Mouse (Mus musculus) MEL (cell line): ENCODE data around the gene Ephb2.

Source experiments
- CTCF ChIP-seq, 3 experiments: IDR thresholded peaks in 2 of 3; conservative IDR thresholded peaks in 1 of 3; 2 replicates each; pipeline ENCODE4 v1.5.1; 2011 to 2012; ENCODE audit warnings: low read length in 3 of 3, low read depth in 2 of 3, mild to moderate bottlenecking in 2 of 3, improper control_type of control experiment in 1 of 3, inconsistent platforms in 1 of 3, mixed read lengths in 1 of 3, moderate library complexity in 1 of 3; ENCODE audit not compliant: control insufficient read depth in 1 of 3, insufficient read depth in 1 of 3, poor library complexity in 1 of 3, severe bottlenecking in 1 of 3
- EP300 ChIP-seq, 2 experiments: IDR thresholded peaks; 2 replicates each; pipeline ENCODE4 v1.6.1; 2011; ENCODE audit warnings: improper control_type of control experiment in 2 of 2, low read length in 2 of 2, low read depth in 1 of 2, mild to moderate bottlenecking in 1 of 2
- GABPA ChIP-seq: IDR thresholded peaks from 2 replicates; pipeline ENCODE4 v1.6.1; 2012; ENCODE audit warnings: low read depth, mild to moderate bottlenecking, inconsistent platforms, low read length, improper control_type of control experiment, moderate library complexity
- GATA1 ChIP-seq: IDR thresholded peaks from 2 replicates; pipeline ENCODE4 v1.6.1; 2011; ENCODE audit warnings: low read depth, low read length, improper control_type of control experiment
- KAT2A ChIP-seq: conservative IDR thresholded peaks from 2 replicates; pipeline ENCODE4 v1.6.1; 2012; ENCODE audit warnings: low read depth, low read length, improper control_type of control experiment, inconsistent platforms
- MXI1 ChIP-seq: IDR thresholded peaks from 2 replicates; pipeline ENCODE4 v1.6.1; 2011; ENCODE audit warnings: mild to moderate bottlenecking, low read depth, low read length, improper control_type of control experiment
- NELFE ChIP-seq: IDR thresholded peaks from 2 replicates; pipeline ENCODE4 v1.6.1; 2011; ENCODE audit warnings: low read depth, low read length, improper control_type of control experiment
- POLR2A ChIP-seq, 2 experiments: IDR thresholded peaks; 2 replicates each; pipeline ENCODE4 v1.6.1; 2011 to 2012; ENCODE audit warnings: low read length in 2 of 2, mild to moderate bottlenecking in 2 of 2, control low read depth in 1 of 2, improper control_type of control experiment in 1 of 2, low read depth in 1 of 2, moderate library complexity in 1 of 2; ENCODE audit not compliant: control insufficient read depth in 1 of 2, insufficient read depth in 1 of 2, poor library complexity in 1 of 2
- POLR2AphosphoS2 ChIP-seq: IDR thresholded peaks from 2 replicates; pipeline ENCODE4 v1.6.1; 2011; ENCODE audit warnings: low read length, improper control_type of control experiment
- SIN3A ChIP-seq: IDR thresholded peaks from 2 replicates; pipeline ENCODE4 v1.6.1; 2012; ENCODE audit warnings: low read length, improper control_type of control experiment, inconsistent platforms
- TAL1 ChIP-seq: IDR thresholded peaks from 2 replicates; pipeline ENCODE4 v1.6.1; 2012; ENCODE audit warnings: mild to moderate bottlenecking, inconsistent platforms, low read length, moderate library complexity, mixed read lengths
- TBP ChIP-seq: IDR thresholded peaks from 2 replicates; pipeline ENCODE4 v1.8.0; 2011; ENCODE audit warnings: low read depth, low read length, improper control_type of control experiment
- ZNF384 ChIP-seq: IDR thresholded peaks from 2 replicates; pipeline ENCODE4 v1.6.1; 2012; ENCODE audit warnings: low read depth, mild to moderate bottlenecking, inconsistent platforms, low read length, improper control_type of control experiment

DNA sequence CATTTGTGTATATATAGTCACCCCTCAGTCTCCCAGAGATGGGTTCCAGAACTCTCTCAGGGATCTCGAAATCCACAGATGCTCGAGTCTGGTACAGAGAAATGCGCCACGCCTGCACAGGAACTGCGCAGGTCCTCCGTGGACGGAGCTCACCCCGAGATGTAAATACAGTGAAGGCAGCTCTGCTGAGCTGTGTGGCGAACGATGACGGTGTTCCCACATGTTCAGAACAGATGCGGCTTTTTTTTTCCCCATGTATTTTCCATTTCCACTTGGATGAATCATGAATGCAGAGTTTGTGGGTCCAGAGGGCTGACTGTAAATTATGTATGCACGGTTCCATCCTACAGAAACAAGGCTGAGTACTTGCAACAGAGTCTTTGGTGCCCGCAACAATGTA is 39.2 kb upstream of the Ephb2 start:
- TF ChIP-seq MXI1: no peak
- no peak for TF ChIP-seq CTCF (IDR thresholded peaks at IDR 0.05 in 2 of 3, conservative IDR thresholded peaks at IDR 0.05 in 1 of 3; ENCODE audit: control insufficient read depth in 1 of 3, insufficient read depth in 1 of 3, low read depth in 2 of 3, low read length in 3 of 3, poor library complexity in 1 of 3, severe bottlenecking in 1 of 3)
- TF ChIP-seq POLR2A (IDR thresholded peaks at IDR 0.05; ENCODE audit: control insufficient read depth in 1 of 2, insufficient read depth in 1 of 2, low read depth in 1 of 2, low read length in 2 of 2, poor library complexity in 1 of 2): no peak
- no peak for TF ChIP-seq EP300 (IDR thresholded peaks at IDR 0.05; ENCODE audit: low read depth in 1 of 2, low read length in 2 of 2)
- no peak for TF ChIP-seq POLR2AphosphoS2
- TF ChIP-seq ZNF384: no peak
- TF ChIP-seq KAT2A: no peak
- no peak for TF ChIP-seq GABPA
- TF ChIP-seq NELFE: no peak
- no peak for TF ChIP-seq GATA1
- no peak for TF ChIP-seq SIN3A
- TF ChIP-seq TBP: no peak
- TF ChIP-seq TAL1: no peak
